In genomic region chr5:130019461-130019860, GRCm38 (mm10) we compare ENCODE assay signal across 26 mouse cellular contexts. TPM values are rescaled to one million over a fixed set of nuclear protein-coding genes. Genes with fewer than 3 reads are reported as not detected.
DNase-seq lines count a peak whose midpoint lies in the region; ATAC-seq lines count a peak whose summit lies in the region.
"Had no signal": no experiment of that assay in that cellular context is flagged by ENCODE, and none has a peak within 500 bp of the region (broad histone marks: within the 10 kb centered on the region; RNA-seq: fewer than 3 reads in every experiment).

No protein-coding gene starts in this region.

- DNase-seq in 3T3-L1 (ENCODE audit: low read depth, low spot score) = peak; percentile 72
- peak; percentile 52 for DNase-seq in MN1 (ENCODE audit: low spot score)
- peak; percentile 59 for DNase-seq in R1 (ENCODE audit: low read depth, low spot score)
- peak; percentile 46 for DNase-seq in yolk sac, embryonic 10.5 days (ENCODE audit: low spot score)
- no peak for DNase-seq in ovary, adult 18-20 months (ENCODE audit: low spot score)
- no peak for DNase-seq in heart, postnatal 10 days
- DNase-seq: adrenal gland, adult 8-10 months; adrenal gland, postnatal 14 days; adrenal gland, postnatal 36 days; B cell, adult 2 months; cerebellum, adult 11-12 months; cerebellum, adult 2 months; cerebellum, adult 9-10 months; cerebellum, postnatal 10 days; cerebellum, postnatal 25 days; forebrain, postnatal 0 days had no signal

- no peak overlapping the region for H3K9ac ChIP-seq in heart, embryonic 12.5 days
- H3K9ac ChIP-seq: embryonic facial prominence, embryonic 12.5 days; forebrain, embryonic 13.5 days; forebrain, embryonic 15.5 days; forebrain, postnatal 0 days had no signal

- peaks cover 4% of the 10 kb centered on the region; the same call in 1 of the 2 replicates for H3K9me3 ChIP-seq in heart, embryonic 12.5 days (replicated peaks)
- H3K9me3 ChIP-seq: embryonic facial prominence, embryonic 12.5 days; forebrain, embryonic 13.5 days; forebrain, embryonic 15.5 days; G1E had no signal

- H3K27me3 ChIP-seq in heart, embryonic 12.5 days (replicated peaks) = no peaks in the 10 kb centered on the region
- H3K27me3 ChIP-seq: CH12.LX; embryonic facial prominence, embryonic 12.5 days; forebrain, embryonic 13.5 days; forebrain, embryonic 15.5 days; Patski had no signal

- peaks cover 7% of the 10 kb centered on the region for H3K4me1 ChIP-seq in heart, embryonic 12.5 days (replicated peaks)

- H3K27ac ChIP-seq in heart, embryonic 12.5 days (ENCODE audit: poor library complexity, severe bottlenecking) = no peak overlapping the region
- H3K27ac ChIP-seq: embryonic facial prominence, embryonic 10.5 days; embryonic facial prominence, embryonic 12.5 days; forebrain, embryonic 13.5 days; forebrain, embryonic 15.5 days had no signal

- H3K4me3 ChIP-seq in heart, embryonic 12.5 days = no peak overlapping the region
- H3K4me3 ChIP-seq: embryonic facial prominence, embryonic 10.5 days; embryonic facial prominence, embryonic 12.5 days; forebrain, embryonic 13.5 days; forebrain, embryonic 15.5 days had no signal

- intact Hi-C loops in heart, postnatal 10 days (cut with DNase I) = no loop called here

- ATAC-seq in heart, embryonic 12.5 days (ENCODE audit: insufficient number of reproducible peaks, low FRiP score) = no peak
- ATAC-seq: activated CD4-positive, CD25-positive, alpha-beta regulatory T cell, adult 4 months; CD4-positive, CD25-positive, alpha-beta regulatory T cell, adult 4 months; forebrain, embryonic 13.5 days; forebrain, embryonic 15.5 days; forebrain, postnatal 0 days; Patski had no signal

- peaks cover 17% of the 10 kb centered on the region; the same call in 1 of the 2 replicates for H3K36me3 ChIP-seq in heart, embryonic 12.5 days

- WGBS in heart, embryonic 12.5 days = 52% methylated on average over 8 of the region's 8 CpGs

- no peak overlapping the region for H3K4me2 ChIP-seq in heart, embryonic 12.5 days
- H3K4me2 ChIP-seq: embryonic facial prominence, embryonic 12.5 days; forebrain, embryonic 13.5 days; forebrain, embryonic 15.5 days had no signal

RNA-seq across cellular contexts. Expression of gene Asl, which starts 9.6 kb away (rescaled TPM):
- polyA plus RNA-seq in heart, embryonic 12.5 days (2016; fragmentation: Nextera tagmentation; extraction: Ambion mirVana) = 15.7 and 19.1 TPM in 2 replicates
- total RNA-seq in heart, postnatal 10 days (2021) = 10 to 100 TPM in 1 of 2 experiments, 1 to 10 TPM in 1; 9.6 to 10.0 TPM

RNA-seq across cellular contexts. Expression of gene Crcp, which starts 9.6 kb away (rescaled TPM):
- polyA plus RNA-seq in heart, embryonic 12.5 days (2016; fragmentation: Nextera tagmentation; extraction: Ambion mirVana) = 21.2 and 22.5 TPM in 2 replicates
- total RNA-seq in heart, postnatal 10 days (2021) = 10 to 100 TPM; 14.9 to 15.1 TPM

RNA-seq across cellular contexts. Expression of gene Gusb, which starts 16.6 kb away (rescaled TPM):
- 46.8 and 48.1 TPM in 2 replicates for polyA plus RNA-seq in heart, embryonic 12.5 days (2016; fragmentation: Nextera tagmentation; extraction: Ambion mirVana)
- total RNA-seq in heart, postnatal 10 days (2021) = 10 to 100 TPM; 24.5 to 25.4 TPM

RNA-seq across cellular contexts. Expression of gene Tpst1, which starts 53.7 kb away (rescaled TPM):
- 25.8 and 29.4 TPM in 2 replicates for polyA plus RNA-seq in heart, embryonic 12.5 days (2016; fragmentation: Nextera tagmentation; extraction: Ambion mirVana)
- total RNA-seq in heart, postnatal 10 days (2021) = 10 to 100 TPM; 22.5 to 24.8 TPM
- polyA plus RNA-seq: G1E had no signal

Comparison
In these comparisons a context has a peak if more than half of its experiments do, and no peak if none do; other contexts are left out.
1. DNase-seq: peak in 3T3-L1 (single experiment), MN1 (single experiment), R1 (single experiment) and yolk sac, embryonic 10.5 days (single experiment); none in ovary, adult 18-20 months (single experiment) and heart, postnatal 10 days (0 of 2).